Mouse (Mus musculus) ovary, adult 2 months (tissue): ENCODE measurements around the gene Olfr773. TPM values are rescaled to one million over a fixed set of nuclear protein-coding genes. Genes with fewer than 3 reads are reported as not detected.

ENCODE experiments used
- polyA plus RNA-seq: library from polyadenylated mRNA; depleted of rRNA; stranded (reverse); fragments of >200 nt; gene quantifications from 2 replicates; pipeline ENCODE4 v1.2.3, GENCODE M21; 2012; rRNA removed

The Olfr773 gene
- polyA plus RNA-seq, result not detected in 2 replicates

GRCm38 (mm10) chr10:129187319-129187718, at the start of gene Olfr773:
Olfr773 (minus strand) TSS chr10:129187419.

GRCm38 (mm10) chr10:129235904-129236303, 48.7 kb upstream of the Olfr773 start, which contains the start of gene Olfr774:
Olfr774 (plus strand) TSS chr10:129236204.

GRCm38 (mm10) chr10:129177821-129178220, 9.4 kb downstream of the Olfr773 start, which contains the start of gene Olfr772:
Olfr772 (minus strand) TSS chr10:129177921.

GRCm38 (mm10) chr10:129164651-129165050, 22.6 kb downstream of the Olfr773 start, which contains the start of gene Olfr771:
Olfr771 (minus strand) TSS chr10:129164751.

GRCm38 (mm10) chr10:129138898-129139297, 48.3 kb downstream of the Olfr773 start, which contains the start of gene Olfr770:
Olfr770 (minus strand) TSS chr10:129138998.

Other genes with a start within 250 kb of the Olfr773 start
- gene Mettl7b, start 226.4 kb downstream of the Olfr773 start, polyA plus RNA-seq, result 0.59 and 1.1 TPM in 2 replicates
- not detected in 2 replicates for gene Olfr9, start 198.0 kb downstream of the Olfr773 start, polyA plus RNA-seq
- not detected in 2 replicates for gene Olfr763, start 176.6 kb downstream of the Olfr773 start, polyA plus RNA-seq
- gene Olfr764-ps1, start 147.5 kb downstream of the Olfr773 start, polyA plus RNA-seq, result not detected in 2 replicates
- not detected in 2 replicates for gene Olfr765, start 137.4 kb downstream of the Olfr773 start, polyA plus RNA-seq
- not detected in 2 replicates for gene Olfr766-ps1, start 118.4 kb downstream of the Olfr773 start, polyA plus RNA-seq
- gene Olfr767, start 104.5 kb downstream of the Olfr773 start, polyA plus RNA-seq, result not detected in 2 replicates
- not detected in 2 replicates for gene Olfr768, start 88.0 kb downstream of the Olfr773 start, polyA plus RNA-seq
- gene Olfr769, start 69.6 kb downstream of the Olfr773 start, polyA plus RNA-seq, result 0.09 TPM in 1 of 2 replicates, not detected in the other
- gene Olfr770, start 48.4 kb downstream of the Olfr773 start, polyA plus RNA-seq, result not detected in 2 replicates
- gene Olfr771, start 22.7 kb downstream of the Olfr773 start, polyA plus RNA-seq, result not detected in 2 replicates
- not detected in 2 replicates for gene Olfr772, start 9.5 kb downstream of the Olfr773 start, polyA plus RNA-seq
- not detected in 2 replicates for gene Olfr774, start 48.8 kb upstream of the Olfr773 start, polyA plus RNA-seq
- not detected in 2 replicates for gene Olfr775, start 61.0 kb upstream of the Olfr773 start, polyA plus RNA-seq
- not detected in 2 replicates for gene Olfr776, start 71.7 kb upstream of the Olfr773 start, polyA plus RNA-seq
- not detected in 2 replicates for gene Olfr777, start 84.1 kb upstream of the Olfr773 start, polyA plus RNA-seq
- gene Olfr780, start 130.7 kb upstream of the Olfr773 start, polyA plus RNA-seq, result not detected in 2 replicates
- gene Olfr781, start 141.4 kb upstream of the Olfr773 start, polyA plus RNA-seq, result not detected in 2 replicates
- gene Olfr782, start 161.4 kb upstream of the Olfr773 start, polyA plus RNA-seq, result not detected in 2 replicates
- 0.05 TPM in 1 of 2 replicates, not detected in the other for gene Olfr784, start 196.7 kb upstream of the Olfr773 start, polyA plus RNA-seq
- not detected in 2 replicates for gene Olfr785, start 218.0 kb upstream of the Olfr773 start, polyA plus RNA-seq
- gene Olfr786, start 239.9 kb upstream of the Olfr773 start, polyA plus RNA-seq, result not detected in 2 replicates